Mouse (Mus musculus): ENCODE measurements around the gene Lrmp.

DNA sequence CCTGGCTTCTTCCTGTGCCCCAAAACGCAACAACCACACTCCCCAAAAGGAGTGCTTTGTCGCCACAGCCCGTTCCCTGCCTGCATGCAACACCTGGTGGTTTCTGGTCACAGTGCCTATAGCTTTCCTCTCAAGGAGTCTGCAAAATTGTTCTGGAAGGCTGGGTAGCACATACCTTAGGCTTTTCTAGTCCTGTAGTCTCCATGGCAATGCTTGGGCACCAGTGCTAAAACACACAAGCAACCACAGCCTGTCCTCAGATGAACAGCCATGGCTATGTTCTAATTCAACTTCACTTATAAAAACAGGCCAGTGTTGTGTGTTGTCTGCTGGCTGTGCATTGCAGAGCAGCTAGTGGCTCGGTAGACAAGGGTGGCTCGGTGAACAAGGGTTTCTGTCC, 21.4 kb downstream of the Lrmp start:
- TF ChIP-seq CTCF (IDR thresholded peaks at IDR 0.05; ENCODE audit: control insufficient read depth, insufficient read depth, insufficient read length) (no peak), USF1 (IDR thresholded peaks at IDR 0.05; ENCODE audit: low read depth) (no peak), CEBPB (IDR thresholded peaks at IDR 0.05; ENCODE audit: low read depth) (no peak), MYOG (IDR thresholded peaks at IDR 0.05; ENCODE audit: control insufficient read depth, extremely low read depth, insufficient read length) (no peak), MAX (IDR thresholded peaks at IDR 0.05) (no peak)
